8 mouse cellular contexts compared by ENCODE assay signal in the genomic region with DNA sequence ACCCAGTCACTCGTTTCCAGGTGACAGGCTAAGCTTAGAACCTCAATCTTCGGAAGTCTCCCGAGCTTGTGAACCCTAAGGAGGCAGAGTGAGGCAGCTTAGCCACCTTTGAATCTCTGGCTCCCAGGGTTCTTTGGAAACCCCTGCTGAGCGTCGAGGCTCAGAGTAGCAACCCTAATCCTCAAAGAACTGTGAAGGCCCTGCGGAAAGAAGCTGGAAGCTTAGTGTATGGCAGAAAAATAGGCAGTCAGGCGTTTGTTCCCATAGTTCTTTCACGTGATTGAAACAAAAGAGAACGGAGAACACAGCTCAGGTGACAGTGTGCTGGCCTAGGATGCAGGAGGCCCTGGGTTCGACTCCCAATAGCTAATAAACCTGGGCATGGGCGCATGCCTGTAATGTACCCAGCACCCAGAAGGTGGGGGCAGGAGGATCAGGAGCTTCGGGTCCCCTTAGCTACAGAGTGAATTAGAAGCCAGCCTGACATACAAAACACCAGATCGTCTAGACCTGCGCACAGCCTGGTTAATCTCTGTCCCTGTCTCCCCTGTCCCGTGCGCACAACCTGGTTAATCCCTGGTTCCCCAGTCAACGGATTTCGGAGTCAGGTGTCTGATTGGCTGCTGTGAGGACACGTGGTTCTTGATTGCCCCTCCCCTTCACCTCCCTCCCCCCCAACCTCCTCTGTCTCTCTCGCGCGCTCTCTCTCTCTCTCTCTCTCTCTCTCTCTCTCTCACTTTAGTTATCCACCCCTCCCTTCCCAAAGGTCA. TPM values are rescaled to one million over a fixed set of nuclear protein-coding genes. Genes with fewer than 3 reads are reported as not detected.
DNase-seq lines count a peak whose midpoint lies in the region; ATAC-seq and TF ChIP-seq lines count a peak whose summit lies in the region.

No protein-coding gene starts in this region.

- H3K36me3 ChIP-seq in forebrain, embryonic 16.5 days (ENCODE audit: control insufficient read depth, insufficient read depth) = no peaks in the 10 kb centered on the region
- H3K36me3 ChIP-seq in liver, embryonic 14.5 days (replicated peaks; ENCODE audit: control insufficient read depth, insufficient read depth, low read depth) = no peaks in the 10 kb centered on the region
- H3K36me3 ChIP-seq in neural tube, embryonic 14.5 days (ENCODE audit: control insufficient read depth, insufficient read depth, low read length) = no peaks in the 10 kb centered on the region

- WGBS in forebrain, embryonic 16.5 days = 6% methylated on average over 22 of the region's 22 CpGs
- WGBS in liver, embryonic 14.5 days (ENCODE audit: insufficient replicate concordance) = 14% methylated on average over 22 of the region's 22 CpGs
- 17% methylated on average over 22 of the region's 22 CpGs for WGBS in neural tube, embryonic 14.5 days

- H3K27ac ChIP-seq in layer of hippocampus, adult 2 months = peak overlapping the region; percentile 88
- no peak overlapping the region for H3K27ac ChIP-seq in forebrain, embryonic 16.5 days (ENCODE audit: low read length)
- H3K27ac ChIP-seq in liver, embryonic 14.5 days = no peak overlapping the region
- H3K27ac ChIP-seq in neural tube, embryonic 14.5 days (ENCODE audit: low read depth, low read length) = no peak overlapping the region

- H3K4me1 ChIP-seq in forebrain, embryonic 16.5 days (replicated peaks; ENCODE audit: control insufficient read depth, insufficient read depth, low read length) = peaks cover 16% of the 10 kb centered on the region
- H3K4me1 ChIP-seq in liver, embryonic 14.5 days (replicated peaks; ENCODE audit: control insufficient read depth in 2 of 2, insufficient read depth in 2 of 2, low read length in 1 of 2) = peaks cover 0 to 8% of the 10 kb centered on the region in 2 experiments; a peak in 1 of 4 replicates
- H3K4me1 ChIP-seq in neural tube, embryonic 14.5 days (ENCODE audit: control insufficient read depth, insufficient read depth, low read length) = peaks cover 4% of the 10 kb centered on the region; the same call in 1 of the 2 replicates

- TF ChIP-seq EP300 in liver, embryonic 14.5 days (IDR thresholded peaks at IDR 0.05; ENCODE audit: low read depth) = no peak

- peak overlapping the region; percentile 43 for H3K4me3 ChIP-seq in layer of hippocampus, adult 2 months
- H3K4me3 ChIP-seq in forebrain, embryonic 16.5 days (replicated peaks; ENCODE audit: low read length) = peak overlapping the region; percentile 48
- peak overlapping the region; percentile 9 to 42 for H3K4me3 ChIP-seq in liver, embryonic 14.5 days (ENCODE audit: insufficient read depth in 1 of 2, low read depth in 2 of 2, low read length in 2 of 2)
- H3K4me3 ChIP-seq in neural tube, embryonic 14.5 days (ENCODE audit: low read depth, low read length) = peak overlapping the region; percentile 32

- H3K4me2 ChIP-seq in forebrain, embryonic 16.5 days (ENCODE audit: low read length) = peak overlapping the region; percentile 58
- peak overlapping the region; percentile 46 for H3K4me2 ChIP-seq in liver, embryonic 14.5 days (ENCODE audit: low read depth)
- H3K4me2 ChIP-seq in neural tube, embryonic 14.5 days (ENCODE audit: low read depth, low read length) = peak overlapping the region; percentile 47

- ATAC-seq in forebrain, embryonic 16.5 days = peak; percentile 88
- ATAC-seq in liver, embryonic 14.5 days (ENCODE audit: insufficient read depth) = peak; percentile 58; the same call in 1 of the 2 replicates
- peak; percentile 83 for ATAC-seq in neural tube, embryonic 14.5 days (ENCODE audit: low read depth)

- no peaks in the 10 kb centered on the region for H3K27me3 ChIP-seq in forebrain, embryonic 16.5 days (replicated peaks; ENCODE audit: control insufficient read depth, insufficient read depth, low read length)
- H3K27me3 ChIP-seq in liver, embryonic 14.5 days (ENCODE audit: control insufficient read depth, insufficient read depth, low read length) = no peaks in the 10 kb centered on the region; the same call in 1 of the 2 replicates
- no peaks in the 10 kb centered on the region for H3K27me3 ChIP-seq in neural tube, embryonic 14.5 days (ENCODE audit: control insufficient read depth, insufficient read depth, low read length)

- DNase-seq in layer of hippocampus, adult 2 months (ENCODE audit: low spot score in 2 of 2) = peak in 1 of 2 experiments; percentile 50
- DNase-seq in layer of hippocampus, adult 11-12 months (ENCODE audit: low spot score) = no peak
- peak; percentile 55 to 57 for DNase-seq in cerebellum, adult 18-20 months
- peak; percentile 77 for DNase-seq in kidney, adult 11 months
- DNase-seq in liver, embryonic 14.5 days (ENCODE audit: low read depth in 3 of 3, low spot score in 3 of 3) = no peak
- no peak for DNase-seq in spleen, postnatal 14 days (ENCODE audit: low spot score in 2 of 2)

- peak overlapping the region; percentile 56 for H3K9ac ChIP-seq in forebrain, embryonic 16.5 days (replicated peaks; ENCODE audit: low read depth, low read length)
- H3K9ac ChIP-seq in liver, embryonic 14.5 days (replicated peaks) = no peak overlapping the region
- H3K9ac ChIP-seq in neural tube, embryonic 14.5 days (replicated peaks; ENCODE audit: low read depth, low read length) = peak overlapping the region; percentile 48

- no peak for TF ChIP-seq CTCF in layer of hippocampus, adult 2 months (conservative IDR thresholded peaks at IDR 0.05)
- TF ChIP-seq CTCF in liver, embryonic 14.5 days (IDR thresholded peaks at IDR 0.05; ENCODE audit: low read depth) = no peak

- no peaks in the 10 kb centered on the region for H3K9me3 ChIP-seq in forebrain, embryonic 16.5 days (ENCODE audit: control insufficient read depth, low read length)
- no peaks in the 10 kb centered on the region for H3K9me3 ChIP-seq in liver, embryonic 14.5 days (ENCODE audit: control insufficient read depth, low read length)
- H3K9me3 ChIP-seq in neural tube, embryonic 14.5 days (ENCODE audit: control insufficient read depth, low read length) = no peaks in the 10 kb centered on the region

RNA-seq across cellular contexts. Expression of gene Sirt4, which starts 9.0 kb away (rescaled TPM):
- 10 to 100 TPM; 37.8 to 56.5 TPM for total RNA-seq in layer of hippocampus, adult 2 months (2021)
- polyA plus RNA-seq in forebrain, embryonic 16.5 days (2015; fragmentation: Nextera tagmentation; extraction: Ambion mirVana) = 32.7 and 37.6 TPM in 2 replicates
- 8.4 and 9.4 TPM in 2 replicates for polyA plus RNA-seq in liver, embryonic 14.5 days (2012; rRNA removed)
- polyA plus RNA-seq in liver, embryonic 14.5 days (2014; fragmentation: Nextera tagmentation; extraction: Ambion mirVana) = 2.8 and 3.9 TPM in 2 replicates
- 26.0 and 32.6 TPM in 2 replicates for polyA plus RNA-seq in neural tube, embryonic 14.5 days (2014; fragmentation: Nextera tagmentation; extraction: Ambion mirVana)

RNA-seq across cellular contexts. Expression of gene Pla2g1b, which starts 9.5 kb away (rescaled TPM):
- not detected for total RNA-seq in layer of hippocampus, adult 2 months (2021)
- polyA plus RNA-seq in forebrain, embryonic 16.5 days (2015; fragmentation: Nextera tagmentation; extraction: Ambion mirVana) = not detected in 2 replicates
- not detected in 2 replicates for polyA plus RNA-seq in liver, embryonic 14.5 days (2012; rRNA removed)
- polyA plus RNA-seq in liver, embryonic 14.5 days (2014; fragmentation: Nextera tagmentation; extraction: Ambion mirVana) = not detected in 2 replicates
- 0.58 TPM in 1 of 2 replicates, not detected in the other for polyA plus RNA-seq in neural tube, embryonic 14.5 days (2014; fragmentation: Nextera tagmentation; extraction: Ambion mirVana)

RNA-seq across cellular contexts. Expression of gene Pxn, which starts 31.0 kb away (rescaled TPM):
- 10 to 100 TPM; 40.8 to 47.3 TPM for total RNA-seq in layer of hippocampus, adult 2 months (2021)
- 20.6 and 22.5 TPM in 2 replicates for polyA plus RNA-seq in forebrain, embryonic 16.5 days (2015; fragmentation: Nextera tagmentation; extraction: Ambion mirVana)
- polyA plus RNA-seq in liver, embryonic 14.5 days (2012; rRNA removed) = 12.9 and 13.7 TPM in 2 replicates
- 4.8 and 5.6 TPM in 2 replicates for polyA plus RNA-seq in liver, embryonic 14.5 days (2014; fragmentation: Nextera tagmentation; extraction: Ambion mirVana)
- polyA plus RNA-seq in neural tube, embryonic 14.5 days (2014; fragmentation: Nextera tagmentation; extraction: Ambion mirVana) = 8.5 and 11.1 TPM in 2 replicates

RNA-seq across cellular contexts. Expression of gene Msi1, which starts 46.1 kb away (rescaled TPM):
- total RNA-seq in layer of hippocampus, adult 2 months (2021) = 10 to 100 TPM; 48.6 to 52.4 TPM
- polyA plus RNA-seq in forebrain, embryonic 16.5 days (2015; fragmentation: Nextera tagmentation; extraction: Ambion mirVana) = 53.9 and 62.2 TPM in 2 replicates
- polyA plus RNA-seq in liver, embryonic 14.5 days (2012; rRNA removed) = 0.95 and 1.2 TPM in 2 replicates
- polyA plus RNA-seq in liver, embryonic 14.5 days (2014; fragmentation: Nextera tagmentation; extraction: Ambion mirVana) = 0.37 and 0.59 TPM in 2 replicates
- 55.1 and 55.4 TPM in 2 replicates for polyA plus RNA-seq in neural tube, embryonic 14.5 days (2014; fragmentation: Nextera tagmentation; extraction: Ambion mirVana)

Comparison
In these comparisons a context has a peak if more than half of its experiments do, and no peak if none do; other contexts are left out.
1. DNase-seq: peak in cerebellum, adult 18-20 months (2 of 2) and kidney, adult 11 months (single experiment); none in layer of hippocampus, adult 11-12 months (single experiment), liver, embryonic 14.5 days (0 of 3) and spleen, postnatal 14 days (0 of 2).
2. Peak in every context shown above with its lines, with median percentiles within 50 percentile points of each other: H3K4me3 ChIP-seq, ATAC-seq and H3K4me2 ChIP-seq.